Mouse (Mus musculus): ENCODE measurements around the gene Maf. TPM values are rescaled to one million over a fixed set of nuclear protein-coding genes. Genes with fewer than 3 reads are reported as not detected.

Gene Maf
- 2.2 and 2.6 TPM in 2 replicates for polyA plus RNA-seq (2016; fragmentation: Nextera tagmentation; extraction: Ambion mirVana)

DNA sequence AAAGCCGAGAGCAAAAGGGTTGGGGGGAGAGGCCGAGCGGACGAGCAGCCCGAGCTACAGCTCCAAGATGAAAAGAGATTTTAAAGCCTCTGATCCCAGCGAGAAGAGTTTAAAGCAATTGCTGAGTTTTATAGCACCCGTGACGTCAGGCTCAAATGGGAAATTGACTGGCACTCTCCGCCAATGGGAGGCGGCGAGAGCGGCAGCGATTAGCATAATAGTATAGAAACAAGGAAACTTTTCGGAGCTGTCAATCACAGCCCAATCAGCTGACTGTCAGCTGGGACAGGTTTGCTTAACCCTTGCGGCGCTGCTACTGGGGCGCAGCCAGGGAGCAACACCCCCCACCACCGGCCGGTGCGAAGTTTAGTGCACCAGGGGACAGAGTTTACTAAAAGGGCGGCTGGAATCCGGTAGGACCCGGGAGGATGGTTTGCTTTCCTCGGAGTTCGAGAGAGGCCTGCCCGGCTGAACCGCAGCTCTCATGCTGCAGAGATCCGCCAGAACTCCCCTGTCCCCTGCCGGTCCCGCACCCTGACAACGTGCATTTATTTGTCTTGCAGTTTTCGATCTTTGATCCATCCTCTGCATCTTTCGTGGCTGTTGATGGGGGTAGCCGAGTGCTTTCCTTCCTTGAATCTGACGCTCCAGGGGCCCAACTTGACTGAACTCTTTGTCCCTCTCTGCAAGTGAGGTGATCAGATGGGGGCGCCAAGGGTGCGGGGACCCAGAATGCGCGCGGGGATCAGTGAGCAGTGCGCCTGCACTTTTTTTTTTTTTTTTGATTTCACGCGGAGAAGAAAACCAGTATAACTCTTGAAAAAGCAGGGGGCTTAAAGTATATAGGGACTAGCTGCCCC lies at the start of gene Maf:
Gene Maf (minus strand): TSS at position 64 of the 860 bp plus-strand sequence.
- H3K27ac ChIP-seq (replicated peaks): peak within 1 kb of the TSS; percentile 83
- H3K36me3 ChIP-seq: no peaks in the 10 kb centered on the region
- H3K4me3 ChIP-seq: peak within 1 kb of the TSS; percentile 76
- peaks cover 59% of the 10 kb centered on the region for H3K4me1 ChIP-seq
- peak; percentile 84 for DNase-seq (ENCODE audit: low spot score)
- peaks cover 70% of the 10 kb centered on the region for H3K27me3 ChIP-seq (ENCODE audit: low read depth, poor library complexity, severe bottlenecking)
- under 1% methylated on average over 43 of the region's 43 CpGs for WGBS
- no peaks in the 10 kb centered on the region for H3K9me3 ChIP-seq (replicated peaks)

- 72% methylated on average over 3 of the region's 3 CpGs for WGBS
- Histone ChIP-seq H3K4me1 (peaks cover 9% of the 10 kb centered on the region), H3K36me3 (no peaks in the 10 kb centered on the region), H3K27me3 (ENCODE audit: low read depth, poor library complexity, severe bottlenecking) (no peaks in the 10 kb centered on the region), H3K4me3 (no peak overlapping the region), H3K9me3 (replicated peaks) (no peaks in the 10 kb centered on the region), H3K27ac (replicated peaks) (no peak overlapping the region)
- no peak for DNase-seq (ENCODE audit: low spot score)
These were observed 49.4 kb upstream of the Maf start for GRCm38 (mm10) chr8:115756965-115757364.

GRCm38 (mm10) chr8:115756027-115756426 lies 48.4 kb upstream of the Maf start:
- H3K4me1 ChIP-seq: peaks cover 9% of the 10 kb centered on the region
- no peaks in the 10 kb centered on the region for H3K27me3 ChIP-seq (ENCODE audit: low read depth, poor library complexity, severe bottlenecking)
- DNase-seq (ENCODE audit: low spot score): no peak
- no peak overlapping the region for H3K27ac ChIP-seq (replicated peaks)
- H3K36me3 ChIP-seq: no peaks in the 10 kb centered on the region
- no peaks in the 10 kb centered on the region for H3K9me3 ChIP-seq (replicated peaks)
- 98% methylated on average over 2 of the region's 2 CpGs for WGBS
- no peak overlapping the region for H3K4me3 ChIP-seq

DNA sequence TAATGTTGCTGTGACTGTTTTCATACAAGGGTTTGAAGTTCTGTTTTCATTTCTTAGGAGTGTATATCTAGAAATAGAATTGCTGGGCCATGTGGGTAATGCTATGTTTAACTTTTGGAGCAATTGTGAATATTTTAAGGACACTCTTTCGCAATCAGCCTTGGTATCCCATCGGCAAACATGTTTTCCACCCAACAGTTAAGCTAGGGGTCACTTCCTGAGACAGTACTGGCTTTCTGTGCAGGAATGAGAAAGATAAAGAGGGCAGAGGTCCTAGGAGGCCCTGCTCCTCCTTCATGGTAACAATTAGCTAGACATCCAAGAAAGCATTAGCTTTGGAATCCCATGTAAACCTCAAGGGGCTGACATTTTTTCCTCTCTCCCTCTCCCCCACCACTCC lies 47.1 kb upstream of the Maf start:
- Histone ChIP-seq H3K4me1 (peaks cover 9% of the 10 kb centered on the region), H3K4me3 (no peak overlapping the region), H3K36me3 (no peaks in the 10 kb centered on the region), H3K27me3 (ENCODE audit: low read depth, poor library complexity, severe bottlenecking) (no peaks in the 10 kb centered on the region), H3K9me3 (replicated peaks) (no peaks in the 10 kb centered on the region), H3K27ac (replicated peaks) (no peak overlapping the region)
- WGBS: 85% methylated on average over 2 of the region's 2 CpGs
- DNase-seq (ENCODE audit: low spot score): no peak

DNA sequence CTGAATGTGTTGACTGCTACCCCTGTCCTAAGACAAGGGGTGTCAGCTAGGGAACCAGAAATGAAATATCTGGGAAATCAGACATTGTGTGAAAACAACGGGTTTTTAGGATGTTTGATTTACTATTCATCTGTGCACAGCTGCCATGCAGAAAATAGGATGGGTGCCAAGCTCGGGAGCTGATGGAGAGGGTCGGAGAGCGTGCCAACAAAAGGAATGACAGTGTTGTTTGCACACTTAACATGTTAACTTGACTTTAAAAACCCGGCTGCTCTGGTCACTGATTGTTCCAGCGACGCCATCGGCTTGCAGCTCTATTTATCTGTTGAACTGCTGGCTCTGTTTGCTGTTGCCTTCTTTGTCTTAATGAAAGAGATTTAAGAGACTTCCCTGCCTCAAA lies 46.2 kb upstream of the Maf start:
- DNase-seq (ENCODE audit: low spot score): no peak
- Histone ChIP-seq H3K27ac (replicated peaks) (no peak overlapping the region), H3K4me1 (peaks cover 9% of the 10 kb centered on the region), H3K36me3 (no peaks in the 10 kb centered on the region), H3K4me3 (no peak overlapping the region), H3K9me3 (replicated peaks) (peaks cover 4% of the 10 kb centered on the region; the same call in 1 of the 2 replicates), H3K27me3 (ENCODE audit: low read depth, poor library complexity, severe bottlenecking) (no peaks in the 10 kb centered on the region)
- 68% methylated on average over 8 of the region's 8 CpGs for whole genome bisulfite sequencing

DNA sequence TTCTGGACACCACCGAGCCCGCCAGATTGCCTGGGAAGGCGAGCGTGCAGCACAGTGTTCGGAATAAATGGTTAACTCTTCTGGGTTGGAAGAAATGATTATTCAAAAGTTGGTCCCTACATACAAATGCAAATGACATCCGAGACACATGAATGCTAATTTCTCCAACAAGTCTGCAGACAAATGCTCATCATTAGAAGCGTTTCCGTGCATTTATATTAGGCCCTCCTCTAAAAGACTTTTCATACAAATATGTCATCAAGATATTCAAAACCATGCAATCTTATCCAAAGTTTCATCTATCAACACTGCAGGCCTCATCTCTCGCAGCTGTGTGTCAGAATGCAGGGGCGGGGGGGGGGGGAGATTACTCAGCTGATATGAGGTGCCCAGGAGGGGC lies 39.8 kb upstream of the Maf start:
- Histone ChIP-seq H3K27ac (replicated peaks) (no peak overlapping the region), H3K36me3 (no peaks in the 10 kb centered on the region), H3K4me1 (no peaks in the 10 kb centered on the region), H3K27me3 (ENCODE audit: low read depth, poor library complexity, severe bottlenecking) (no peaks in the 10 kb centered on the region), H3K4me3 (no peak overlapping the region), H3K9me3 (replicated peaks) (peaks cover 4% of the 10 kb centered on the region; the same call in 1 of the 2 replicates)
- WGBS: 92% methylated on average over 10 of the region's 10 CpGs
- no peak for DNase-seq (ENCODE audit: low spot score)

DNA sequence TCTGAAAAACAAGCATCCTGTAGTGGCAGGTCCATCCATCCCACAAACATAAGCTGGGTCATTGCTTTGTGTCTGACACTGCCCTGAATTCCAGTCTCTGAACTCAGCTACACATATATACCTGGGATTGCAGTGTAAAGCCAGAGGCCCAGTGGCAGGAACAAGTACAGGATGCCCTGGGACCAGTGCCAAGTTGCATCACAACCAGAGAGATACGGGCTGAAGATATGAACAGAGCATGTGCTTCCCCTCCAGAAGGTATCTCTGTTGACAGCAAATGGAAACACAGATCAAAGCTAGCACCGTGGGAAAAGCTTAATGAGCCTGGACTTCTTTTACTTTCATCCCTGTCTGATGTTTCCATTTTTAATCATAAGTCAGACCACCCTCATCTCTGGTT lies 38.1 kb upstream of the Maf start:
- 90% methylated on average over 2 of the region's 2 CpGs for WGBS

GRCm38 (mm10) chr8:115743441-115743840 lies 35.8 kb upstream of the Maf start:
- 84% methylated on average over 2 of the region's 2 CpGs for WGBS
- no peak for DNase-seq (ENCODE audit: low spot score)
- Histone ChIP-seq H3K27me3 (ENCODE audit: low read depth, poor library complexity, severe bottlenecking) (no peaks in the 10 kb centered on the region), H3K4me3 (no peak overlapping the region), H3K4me1 (no peaks in the 10 kb centered on the region), H3K27ac (replicated peaks) (no peak overlapping the region), H3K9me3 (replicated peaks) (no peaks in the 10 kb centered on the region), H3K36me3 (no peaks in the 10 kb centered on the region)

More for the DNA sequence above, 38.1 kb upstream of the Maf start:
- DNase-seq (ENCODE audit: low spot score): no peak
- no peaks in the 10 kb centered on the region for H3K4me1 ChIP-seq
- peaks cover 4% of the 10 kb centered on the region; the same call in 1 of the 2 replicates for H3K9me3 ChIP-seq (replicated peaks)
- H3K36me3 ChIP-seq: no peaks in the 10 kb centered on the region
- no peaks in the 10 kb centered on the region for H3K27me3 ChIP-seq (ENCODE audit: low read depth, poor library complexity, severe bottlenecking)
- no peak overlapping the region for H3K27ac ChIP-seq (replicated peaks)
- H3K4me3 ChIP-seq: no peak overlapping the region

GRCm38 (mm10) chr8:115742646-115743045 lies 35.1 kb upstream of the Maf start:
- H3K36me3 ChIP-seq: no peaks in the 10 kb centered on the region
- H3K9me3 ChIP-seq (replicated peaks): no peaks in the 10 kb centered on the region
- DNase-seq (ENCODE audit: low spot score): no peak
- 89% methylated on average over 6 of the region's 6 CpGs for WGBS
- no peaks in the 10 kb centered on the region for H3K27me3 ChIP-seq (ENCODE audit: low read depth, poor library complexity, severe bottlenecking)
- no peaks in the 10 kb centered on the region for H3K4me1 ChIP-seq
- no peak overlapping the region for H3K27ac ChIP-seq (replicated peaks)
- H3K4me3 ChIP-seq: no peak overlapping the region

- no peak for DNase-seq (ENCODE audit: low spot score)
- Histone ChIP-seq H3K36me3 (no peaks in the 10 kb centered on the region), H3K9me3 (replicated peaks) (no peaks in the 10 kb centered on the region), H3K4me1 (no peaks in the 10 kb centered on the region), H3K27me3 (ENCODE audit: low read depth, poor library complexity, severe bottlenecking) (no peaks in the 10 kb centered on the region), H3K4me3 (no peak overlapping the region), H3K27ac (replicated peaks) (no peak overlapping the region)
- 90% methylated on average over 6 of the region's 6 CpGs for WGBS
These were observed 34.4 kb upstream of the Maf start for GRCm38 (mm10) chr8:115741964-115742363.

- no peak for DNase-seq (ENCODE audit: low spot score)
- Histone ChIP-seq H3K27ac (replicated peaks) (no peak overlapping the region), H3K4me1 (no peaks in the 10 kb centered on the region), H3K9me3 (replicated peaks) (no peaks in the 10 kb centered on the region), H3K27me3 (ENCODE audit: low read depth, poor library complexity, severe bottlenecking) (no peaks in the 10 kb centered on the region), H3K36me3 (no peaks in the 10 kb centered on the region), H3K4me3 (no peak overlapping the region)
- WGBS: 94% methylated on average over 4 of the region's 4 CpGs
These were observed 32.2 kb upstream of the Maf start for GRCm38 (mm10) chr8:115739756-115740155.

DNA sequence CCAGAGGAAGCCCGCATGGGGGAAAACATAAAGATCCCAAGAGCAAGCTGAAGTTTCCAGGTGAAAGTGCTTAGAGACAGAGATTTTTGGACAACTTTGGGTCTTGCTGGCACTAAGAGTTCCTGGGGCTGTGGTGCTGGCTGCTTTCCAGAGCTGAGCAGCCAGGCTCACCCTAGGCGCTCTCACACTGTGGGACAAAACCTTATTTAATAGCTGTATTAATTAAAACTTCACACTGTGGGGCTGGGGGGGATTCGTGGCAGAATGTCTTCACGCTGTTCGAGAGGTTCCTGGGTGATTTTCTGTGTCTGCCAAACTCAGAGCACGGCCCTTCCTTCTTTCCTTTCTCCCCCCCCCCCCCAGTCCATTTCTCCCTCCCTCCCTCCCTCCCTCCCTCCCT lies 24.8 kb upstream of the Maf start:
- no peak overlapping the region for H3K4me3 ChIP-seq
- no peak for DNase-seq (ENCODE audit: low spot score)
- H3K4me1 ChIP-seq: no peaks in the 10 kb centered on the region
- no peaks in the 10 kb centered on the region for H3K36me3 ChIP-seq
- no peak overlapping the region for H3K27ac ChIP-seq (replicated peaks)
- 82% methylated on average over 5 of the region's 6 CpGs for WGBS
- no peaks in the 10 kb centered on the region for H3K9me3 ChIP-seq (replicated peaks)
- no peaks in the 10 kb centered on the region for H3K27me3 ChIP-seq (ENCODE audit: low read depth, poor library complexity, severe bottlenecking)

DNA sequence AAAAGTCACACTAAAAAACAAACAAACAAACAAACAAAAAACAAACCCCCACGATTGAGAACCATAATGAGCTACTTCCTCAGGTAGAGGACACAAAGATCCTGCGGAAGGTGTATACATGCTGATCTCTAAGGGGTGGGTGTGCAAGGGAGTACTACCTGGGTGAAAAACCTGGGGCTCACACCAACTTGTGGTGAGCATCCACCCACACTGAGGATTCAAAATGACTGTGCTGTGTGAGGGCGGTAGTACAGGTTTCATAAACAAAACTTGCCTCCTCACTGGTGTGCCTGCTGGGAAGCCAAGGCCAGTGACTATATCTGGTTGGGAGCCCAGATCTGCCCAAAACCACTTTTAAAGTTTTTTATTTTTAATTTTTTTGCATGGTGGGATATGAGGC lies 19.2 kb upstream of the Maf start:
- WGBS: 89% methylated on average over 3 of the region's 3 CpGs
- no peak for DNase-seq (ENCODE audit: low spot score)
- Histone ChIP-seq H3K27me3 (ENCODE audit: low read depth, poor library complexity, severe bottlenecking) (no peaks in the 10 kb centered on the region), H3K9me3 (replicated peaks) (no peaks in the 10 kb centered on the region), H3K36me3 (no peaks in the 10 kb centered on the region), H3K4me1 (no peaks in the 10 kb centered on the region), H3K27ac (replicated peaks) (no peak overlapping the region), H3K4me3 (no peak overlapping the region)
